Mouse (Mus musculus) hindlimb bud, embryonic 11.5 days (tissue): ENCODE results near the gene Fer1l5.

Experiments used
- DNase-seq: peaks from one replicate; pipeline ENCODE4 v3.0.0-alpha.2; 2012; ENCODE audit warnings: low read depth, low spot score; ENCODE audit errors: extremely low spot score

The Fer1l5 gene

DNA sequence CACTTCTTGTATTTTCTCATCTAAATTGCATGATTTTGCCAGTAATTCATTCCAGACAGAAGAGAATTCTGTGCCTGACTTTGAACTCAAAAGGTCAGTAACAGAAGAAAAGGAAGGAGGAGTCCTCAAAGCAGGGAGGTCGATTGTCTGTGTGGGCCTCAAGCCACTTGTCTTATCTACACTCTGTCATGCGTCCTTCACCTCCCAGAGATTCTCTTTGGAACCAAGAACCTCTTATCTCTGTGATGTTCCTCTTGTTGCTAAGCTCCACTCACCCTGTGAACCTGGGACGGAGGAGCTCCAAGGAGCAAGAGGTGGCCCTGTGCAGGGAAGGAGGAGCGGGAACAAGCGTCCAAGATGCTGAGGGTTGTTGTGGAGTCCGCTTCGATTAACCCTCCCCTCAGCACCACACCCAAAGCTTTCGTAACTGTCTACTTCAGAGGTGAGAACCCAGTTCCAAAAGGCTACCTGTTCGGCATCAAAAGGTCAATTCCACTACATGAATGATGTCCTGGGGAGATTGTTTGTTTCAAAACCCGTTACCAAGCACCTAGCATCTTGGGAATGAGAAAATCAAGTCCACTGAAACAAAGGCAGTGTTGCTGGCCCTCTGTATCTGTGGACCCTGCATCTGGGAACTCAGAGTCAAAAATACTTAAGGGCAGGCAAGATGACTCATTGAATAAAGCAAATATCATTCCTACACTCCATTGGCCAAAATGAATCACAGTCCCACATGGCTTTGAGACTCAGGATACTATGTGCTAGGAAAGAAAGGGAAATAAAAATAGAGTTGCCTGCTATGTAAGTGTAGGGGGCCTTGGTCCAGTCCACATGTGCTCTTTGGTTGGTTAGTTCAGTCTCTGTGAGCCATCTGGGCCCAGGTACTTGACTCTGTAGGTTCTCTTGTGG is at the start of gene Fer1l5:
TSS of gene Fer1l5 (plus strand) at position 358 of the 912 bp plus-strand sequence.
- no peak for DNase-seq

DNA sequence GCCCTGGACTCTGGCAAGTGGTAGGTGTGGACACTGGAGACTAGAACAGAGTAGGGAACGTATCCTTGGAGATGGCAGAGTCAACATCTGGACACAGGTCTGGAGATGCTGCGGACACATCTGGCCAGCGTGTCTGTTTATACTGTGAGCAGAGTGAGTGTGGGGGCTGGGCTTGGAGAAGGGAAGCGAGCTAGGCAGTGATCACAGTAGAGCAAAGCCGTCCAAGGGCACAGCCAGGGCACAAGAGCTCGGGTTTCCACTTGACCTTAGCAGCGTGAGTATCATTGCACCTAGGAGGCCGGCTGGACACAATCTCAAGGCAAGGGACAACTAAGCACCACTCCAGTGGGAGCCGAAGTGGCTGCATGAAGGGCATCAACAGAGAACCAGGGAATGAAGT is 49.0 kb upstream of the Fer1l5 start:
- DNase-seq: no peak

DNA sequence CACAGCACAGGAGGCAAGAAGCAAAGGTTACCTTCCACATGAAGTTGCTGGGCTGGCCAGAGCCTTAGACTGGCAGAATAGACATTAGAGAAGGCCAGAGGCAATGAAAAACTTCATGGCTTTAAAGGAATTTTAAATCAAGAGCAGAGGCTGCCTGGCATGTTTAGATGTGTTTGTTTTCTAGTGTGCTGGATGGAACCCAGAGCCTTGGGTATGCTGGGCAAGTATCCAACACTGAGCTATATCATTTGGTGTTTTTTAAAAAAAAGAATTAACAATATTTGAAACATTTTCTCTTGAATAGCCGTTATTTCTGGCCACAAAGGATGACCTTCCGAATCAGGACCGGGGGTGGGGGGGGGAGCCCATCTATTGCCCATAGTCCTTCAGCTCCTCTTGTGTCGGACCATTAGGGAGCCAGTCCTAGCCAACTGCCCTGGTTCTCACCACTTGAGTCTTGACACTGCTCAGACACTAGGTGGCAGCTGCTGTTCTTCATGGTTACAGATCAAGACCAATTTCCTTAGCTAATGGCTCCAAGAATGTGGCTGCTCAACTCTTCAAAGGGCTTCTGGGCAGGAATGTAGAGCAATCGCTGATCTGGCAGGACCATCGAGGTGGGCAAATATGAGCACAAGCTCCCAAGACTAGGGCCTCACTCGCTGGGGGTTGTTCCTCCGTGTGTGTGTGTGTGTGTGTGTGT is 48.2 kb upstream of the Fer1l5 start:
- DNase-seq: no peak

DNA sequence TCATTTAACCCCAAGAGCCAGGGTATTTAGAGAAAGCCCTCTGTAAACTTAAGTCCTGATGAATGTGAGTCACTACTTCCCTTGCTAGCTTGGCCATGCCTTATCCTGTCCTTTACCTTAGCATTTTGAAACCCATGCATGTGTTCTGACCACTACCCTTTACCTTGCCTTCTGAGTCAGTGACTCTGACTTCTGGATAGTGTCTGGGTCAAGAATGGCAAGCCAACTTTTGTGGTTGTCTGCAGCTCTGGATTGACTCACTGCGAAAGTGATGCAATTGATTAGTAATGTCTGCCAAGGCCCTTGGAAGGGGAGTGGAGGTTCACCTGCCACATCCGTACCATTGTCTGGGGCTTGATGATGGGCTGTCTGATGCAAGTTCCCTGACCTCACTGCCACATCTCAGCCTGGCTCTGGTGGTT is 46.2 kb upstream of the Fer1l5 start:
- no peak for DNase-seq

DNA sequence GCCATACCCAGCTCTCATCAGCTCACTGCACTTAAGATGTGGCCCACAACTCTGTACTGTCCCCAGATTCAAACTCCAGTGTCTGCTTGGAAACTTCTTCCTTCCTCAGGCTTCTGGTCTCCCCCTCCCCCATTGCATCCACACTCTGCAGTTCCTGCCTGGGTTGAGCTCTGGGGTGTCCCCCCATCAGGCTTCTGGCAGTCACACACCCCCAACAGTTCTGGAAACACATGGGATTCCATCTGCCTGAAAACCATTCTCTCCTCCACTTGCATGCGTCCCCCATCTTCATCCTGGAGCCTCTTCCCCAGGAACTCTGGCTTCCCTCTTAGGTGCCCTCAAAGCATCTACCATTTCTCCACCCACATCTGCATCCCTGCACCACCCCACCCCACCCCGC is 45.3 kb upstream of the Fer1l5 start:
- no peak for DNase-seq

DNA sequence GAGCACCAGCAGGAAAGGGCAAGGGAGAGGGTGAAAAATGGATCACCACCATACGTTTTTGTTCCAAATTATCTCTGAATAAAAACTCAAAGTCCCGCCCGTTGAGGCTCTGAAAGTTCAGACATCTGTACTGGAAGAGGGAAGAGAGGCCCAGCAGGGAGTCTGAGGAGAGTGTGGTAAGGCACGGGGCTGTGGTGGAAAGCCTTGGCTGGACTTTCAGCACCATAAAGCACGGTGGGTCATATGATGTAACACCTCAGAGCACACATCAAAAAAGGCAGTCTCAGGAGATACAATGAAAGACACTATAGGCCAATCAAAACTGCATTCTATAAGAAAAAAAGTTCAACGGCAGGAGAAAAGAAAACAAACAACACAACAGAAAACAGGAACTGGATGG is 40.3 kb upstream of the Fer1l5 start:
- no peak for DNase-seq

DNA sequence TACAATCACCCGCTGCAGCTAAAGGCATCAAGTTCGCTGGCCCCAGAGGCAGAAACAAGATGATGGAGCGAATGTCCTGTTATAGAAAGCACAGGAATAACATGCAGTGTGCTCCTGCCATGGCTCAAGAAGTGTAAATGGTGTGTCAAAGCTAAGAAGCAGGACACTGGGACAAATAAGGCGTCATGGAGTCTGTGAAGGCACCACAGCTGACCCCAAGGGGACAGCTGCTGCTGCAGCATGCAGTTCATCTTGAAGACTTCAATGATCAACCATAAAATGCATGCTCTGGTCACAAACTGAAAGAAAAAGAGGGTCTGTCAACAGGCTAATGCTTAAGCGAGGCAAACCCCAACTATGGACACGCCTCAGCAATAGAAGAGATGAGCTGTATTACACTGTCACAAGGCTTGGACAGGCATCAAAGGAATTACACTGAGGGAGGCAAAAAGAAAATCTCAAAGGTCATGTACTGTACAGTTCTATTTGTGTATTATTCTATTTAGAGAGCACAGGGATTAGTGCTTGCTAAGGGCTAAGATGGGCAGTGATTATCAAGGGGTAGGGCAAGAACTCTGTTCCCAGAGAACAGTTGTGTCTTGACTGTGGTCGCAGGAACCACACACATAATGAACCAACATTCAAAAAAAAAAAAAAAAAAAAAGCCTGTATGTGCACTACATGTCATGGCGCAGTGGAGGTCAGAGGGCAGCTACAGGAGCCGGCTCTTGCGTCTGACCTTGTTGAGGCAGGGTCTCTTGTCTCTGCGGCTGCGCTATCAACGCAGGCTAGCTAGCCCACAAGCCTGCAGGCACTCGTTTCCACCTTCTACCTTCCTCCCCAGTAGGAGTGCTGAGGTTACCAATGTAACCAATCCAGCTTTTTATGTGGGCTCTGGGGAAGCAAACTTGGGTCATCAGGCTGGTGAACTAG is 38.9 kb upstream of the Fer1l5 start:
- no peak for DNase-seq

DNA sequence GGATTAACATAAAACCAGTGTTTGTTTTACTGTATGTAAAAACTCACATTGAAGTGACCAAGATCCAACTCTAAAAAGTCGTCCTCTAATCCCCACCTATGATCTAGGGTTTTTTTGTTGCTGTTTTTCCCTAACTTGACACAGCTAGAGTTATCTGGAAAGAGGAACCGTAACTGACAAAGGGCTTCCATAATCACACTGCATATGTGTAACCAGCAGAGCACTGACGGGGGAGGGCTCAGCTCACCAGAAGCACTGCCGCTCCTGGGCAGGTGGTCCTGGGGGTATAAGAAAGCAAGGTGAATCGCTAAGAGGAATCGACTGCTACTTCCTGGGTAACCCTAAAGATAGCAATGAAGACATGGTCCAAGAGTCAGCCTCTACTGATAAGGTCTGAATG is 29.5 kb upstream of the Fer1l5 start:
- no peak for DNase-seq

DNA sequence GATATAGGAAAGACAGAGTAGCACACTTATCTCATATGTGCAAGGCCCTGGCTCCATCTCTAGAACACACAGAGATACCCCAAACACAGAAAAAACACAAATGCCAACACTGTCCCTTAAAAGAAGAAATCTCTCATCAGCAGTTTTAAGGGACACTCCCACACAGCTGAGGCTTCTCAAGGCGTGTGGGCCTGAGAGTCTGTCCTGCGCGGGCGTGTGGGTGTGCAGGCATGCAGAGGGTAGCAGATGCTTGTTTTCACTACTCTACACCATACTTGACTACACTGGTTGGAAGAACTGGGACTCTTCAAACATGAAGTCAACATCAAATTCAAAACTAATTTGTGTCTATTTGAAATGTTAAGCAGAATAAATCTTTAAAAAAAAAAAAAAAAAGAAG is 19.7 kb upstream of the Fer1l5 start:
- no peak for DNase-seq

DNA sequence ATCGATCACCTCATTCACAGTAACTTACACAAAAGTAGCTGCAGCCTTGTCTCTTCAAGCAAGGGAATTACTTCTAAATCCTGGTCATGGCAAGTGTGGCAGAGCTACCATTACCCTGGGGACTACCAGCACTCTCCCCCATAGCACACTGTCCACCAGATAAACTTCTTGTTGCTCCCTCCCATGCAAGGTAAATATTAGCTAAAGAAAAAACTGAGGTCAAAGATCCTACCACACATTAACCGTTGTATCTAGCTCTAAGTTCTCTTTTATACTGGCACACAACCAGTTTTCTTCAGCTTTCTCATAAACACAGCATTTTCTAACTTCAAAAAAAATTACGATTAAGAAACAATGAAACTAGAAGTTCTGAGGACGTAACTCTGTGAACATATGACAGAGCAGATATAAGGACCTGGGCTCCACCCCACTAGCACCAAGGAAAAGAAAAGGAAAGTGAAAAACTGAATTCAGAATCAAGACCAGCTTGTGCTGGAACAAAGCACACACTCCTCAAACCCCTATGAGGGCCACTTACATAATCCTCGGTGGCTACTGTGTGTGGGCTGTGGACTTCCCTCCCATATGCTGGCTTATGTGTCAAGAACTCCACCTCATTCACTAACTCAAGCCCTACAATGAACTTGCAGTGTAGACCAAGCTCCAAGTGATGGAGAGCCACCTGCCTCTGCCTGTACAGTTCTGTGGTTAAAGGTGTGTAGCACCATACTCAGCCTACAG is 15.0 kb upstream of the Fer1l5 start:
- DNase-seq: no peak

DNA sequence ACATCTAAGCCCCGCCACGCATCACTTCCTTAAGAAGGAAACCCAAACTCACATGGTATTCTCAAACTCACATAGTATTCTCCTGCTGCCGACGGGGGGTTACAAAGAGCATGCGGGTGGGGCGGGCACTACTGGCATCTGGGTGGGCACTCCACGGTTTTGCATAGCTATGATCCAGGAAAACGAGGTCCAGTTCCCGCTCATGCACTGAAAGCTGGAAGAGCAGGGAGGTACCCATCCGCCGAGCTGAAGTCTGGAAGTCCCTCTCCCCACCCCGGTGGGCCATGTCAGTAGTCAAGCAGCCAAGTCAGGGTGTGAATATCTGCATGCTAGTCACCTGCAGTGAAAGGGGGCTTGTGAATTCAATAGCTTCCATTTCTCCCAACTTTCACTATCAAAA is 4.4 kb upstream of the Fer1l5 start:
- no peak for DNase-seq

DNA sequence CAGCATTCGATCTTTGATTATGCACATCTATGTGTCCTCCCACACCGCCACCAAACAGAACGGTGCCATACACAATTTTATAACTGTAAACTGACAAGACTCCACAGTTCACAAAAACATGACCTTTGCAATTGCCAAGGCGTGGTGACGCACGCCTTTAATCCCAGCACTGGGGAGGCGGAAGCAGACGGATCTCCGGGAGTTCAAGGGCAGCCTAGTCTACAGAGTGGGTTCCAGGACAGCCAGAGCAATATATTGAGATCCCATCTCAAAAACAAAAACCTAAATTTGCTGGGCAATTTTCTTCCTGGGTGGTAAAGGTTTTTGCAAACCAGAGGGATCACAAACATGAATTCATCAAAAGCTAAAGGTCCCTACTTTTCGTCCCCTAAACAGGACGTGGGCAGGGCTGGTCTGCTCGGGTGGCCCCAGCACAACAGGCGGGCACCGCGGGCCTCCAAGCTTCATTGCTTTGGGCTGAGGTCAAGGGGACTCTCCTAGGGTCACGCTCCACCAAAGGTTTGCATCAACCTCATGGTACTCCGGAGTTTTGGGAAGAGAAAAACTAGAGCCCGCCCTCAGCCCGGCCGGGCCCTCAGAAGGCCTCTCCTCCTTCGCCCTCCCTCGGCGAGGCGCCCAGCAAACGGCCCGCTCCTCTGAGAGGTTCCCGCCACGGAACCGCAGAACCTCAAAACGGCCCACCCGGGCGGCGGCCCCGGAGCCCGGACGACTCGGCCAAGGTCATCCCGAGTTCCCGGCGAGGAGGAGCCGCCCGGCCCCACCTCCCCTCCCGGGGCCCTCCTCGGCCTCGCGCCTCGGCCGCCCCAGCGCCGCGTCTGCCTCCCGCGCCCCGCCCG is 3.8 kb upstream of the Fer1l5 start:
- DNase-seq: no peak

DNA sequence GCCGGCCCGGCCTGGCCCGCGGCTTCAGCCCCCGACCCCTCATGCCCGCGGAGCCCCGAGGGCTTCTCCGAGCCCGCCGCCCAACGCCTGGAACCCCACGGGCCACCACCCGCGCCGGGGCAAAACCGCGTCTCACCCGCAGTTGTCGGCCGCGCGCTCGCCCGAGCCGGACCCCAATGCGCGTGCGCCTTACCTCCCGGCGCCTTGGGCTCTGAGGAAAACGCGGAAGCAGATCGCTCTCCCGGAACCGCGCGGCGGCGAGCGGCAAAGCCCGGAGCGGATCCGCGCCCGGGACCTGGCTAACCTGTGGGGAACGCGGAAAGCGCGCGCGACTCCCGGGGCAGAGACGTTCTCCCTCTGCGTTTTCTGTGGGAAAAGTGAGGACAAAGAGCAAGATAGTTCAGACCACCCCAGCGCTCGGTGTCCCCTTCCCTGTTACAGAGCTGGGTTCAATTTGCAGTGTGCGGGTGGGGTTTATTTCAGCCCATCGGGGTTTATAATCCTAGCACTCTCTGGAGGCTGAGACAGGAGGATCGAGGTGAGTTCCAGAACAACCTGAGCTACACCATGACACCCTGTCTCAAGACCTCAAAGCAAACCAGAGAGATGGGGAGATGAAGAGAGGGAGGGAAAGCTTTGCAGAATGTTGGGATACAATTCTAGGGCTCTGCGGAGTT is 3.0 kb upstream of the Fer1l5 start, which contains the start of gene Kansl3:
TSS of gene Kansl3 (minus strand) at position 213 of the 677 bp plus-strand sequence.
- peak; percentile 60 for DNase-seq

DNA sequence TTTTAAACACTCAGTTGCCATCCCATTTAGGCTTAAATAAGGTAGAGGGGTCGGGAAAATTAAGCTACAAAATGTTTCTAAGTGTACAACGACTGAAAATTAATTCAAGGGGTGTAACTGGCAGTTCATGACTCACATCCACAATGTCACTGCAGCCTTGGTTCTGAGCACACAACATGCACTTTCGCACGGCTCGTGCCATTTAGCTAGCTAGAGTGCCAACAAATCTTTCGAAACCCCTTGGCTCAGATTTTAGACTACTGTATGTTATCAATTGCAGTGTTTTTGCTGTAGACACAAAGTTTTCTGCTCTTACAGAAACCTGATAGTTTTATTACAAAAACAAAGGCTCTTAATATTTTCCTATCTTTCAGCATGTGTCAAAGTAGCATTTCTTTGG is 1.2 kb upstream of the Fer1l5 start:
- DNase-seq: no peak

DNA sequence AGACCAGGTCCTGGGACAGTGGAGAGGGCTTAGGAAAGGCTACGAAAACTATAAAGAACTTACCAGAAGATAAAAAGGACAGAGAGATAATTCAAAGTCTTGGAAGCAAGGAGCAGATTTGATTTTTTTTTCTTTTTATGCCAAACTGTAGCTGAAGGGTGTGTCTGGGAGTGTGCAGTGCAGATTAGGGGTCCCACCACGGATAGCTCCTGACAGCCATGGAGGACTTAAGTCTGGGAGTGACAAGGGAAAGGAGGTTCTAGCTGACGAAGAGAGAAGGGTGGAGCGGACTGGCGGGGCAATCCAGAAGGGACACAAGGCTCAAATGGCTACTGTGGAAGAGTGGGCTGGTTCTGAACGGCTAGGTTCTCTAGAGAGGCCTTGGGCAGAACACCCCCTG is 6.8 kb downstream of the Fer1l5 start:
- DNase-seq: no peak

DNA sequence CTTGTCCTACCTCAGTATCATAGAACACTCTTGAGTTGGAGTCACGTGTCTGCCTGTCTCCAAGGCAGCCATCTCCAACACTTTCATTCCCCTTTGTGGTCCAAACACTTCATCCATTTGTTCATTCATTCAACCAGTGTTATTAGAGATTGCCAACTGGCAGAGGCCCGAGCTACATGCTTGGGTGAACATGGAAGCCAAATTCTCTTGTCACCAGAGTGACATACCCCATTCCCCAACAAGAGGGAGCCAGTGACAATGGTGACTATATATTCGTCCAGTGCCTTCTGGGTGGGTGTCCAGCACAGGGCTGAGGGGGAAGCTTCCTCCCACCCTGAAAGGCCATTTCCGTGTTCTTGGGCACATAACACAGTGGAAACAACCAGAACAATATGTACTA is 7.5 kb downstream of the Fer1l5 start:
- no peak for DNase-seq

DNA sequence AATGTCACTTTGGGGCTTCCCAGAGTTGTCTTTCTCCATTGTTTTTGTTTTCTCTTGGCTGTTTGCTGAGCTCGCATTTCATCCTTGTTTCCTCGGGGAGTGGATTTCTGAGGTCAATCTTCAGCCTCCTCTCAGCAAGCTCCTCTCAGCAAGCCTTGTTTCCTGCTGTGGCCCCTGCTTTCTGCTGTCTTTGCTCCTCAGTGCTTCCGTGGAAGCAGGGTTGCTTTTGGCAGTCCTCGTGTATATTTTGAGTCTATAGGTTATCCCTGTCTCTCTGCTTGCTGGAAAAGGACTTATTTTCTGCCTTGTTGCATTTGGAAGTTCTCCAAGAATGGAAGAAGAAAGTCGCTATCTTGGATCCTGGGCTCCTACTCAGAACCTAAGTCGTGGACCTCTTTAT is 24.9 kb downstream of the Fer1l5 start:
- DNase-seq: no peak

DNA sequence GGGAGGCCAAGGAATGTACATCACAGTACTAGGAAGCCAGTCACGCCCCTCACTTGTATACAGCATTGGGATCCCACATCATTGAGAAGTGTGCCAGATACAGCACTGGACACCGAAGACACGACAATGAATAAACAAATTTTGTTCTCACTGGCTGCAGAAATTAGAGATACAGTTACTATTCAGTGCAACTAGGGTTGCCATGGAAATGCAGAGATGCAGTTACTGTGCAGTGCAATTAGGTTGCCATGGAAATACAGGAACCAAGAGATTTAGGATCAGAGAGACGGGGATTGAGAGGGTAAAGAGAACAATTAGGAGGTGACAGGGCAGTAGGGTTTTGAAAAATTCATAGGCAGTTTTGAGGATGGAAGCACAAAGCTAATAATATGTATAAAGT is 29.4 kb downstream of the Fer1l5 start:
- no peak for DNase-seq

DNA sequence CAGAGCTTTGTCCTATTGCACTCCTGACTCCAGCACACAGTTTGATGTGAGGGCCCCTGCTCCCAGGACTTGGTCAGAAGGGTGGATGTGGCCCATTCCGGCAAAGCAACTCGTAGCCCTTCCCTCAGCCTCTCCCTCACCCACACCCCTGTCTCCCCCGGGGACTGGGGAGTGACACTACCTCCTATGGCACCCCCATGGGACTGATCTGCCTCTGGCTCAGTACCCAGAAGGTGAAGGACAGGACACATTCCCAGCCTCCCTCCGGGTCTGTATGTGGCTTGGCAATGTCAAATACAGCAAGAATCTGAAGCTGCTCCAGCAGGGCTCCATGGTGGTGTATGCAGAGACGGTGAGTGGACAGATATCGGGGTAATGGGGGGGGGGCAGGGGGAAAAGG is 32.4 kb downstream of the Fer1l5 start:
- no peak for DNase-seq
